Mouse (Mus musculus): Measurements from ENCODE around the gene Rnf145.

- TF ChIP-seq CTCF (conservative IDR thresholded peaks at IDR 0.05; ENCODE audit: low read length) (no peak), POU5F1 (IDR thresholded peaks at IDR 0.05; ENCODE audit: borderline replicate concordance, low read length) (no peak), NANOG (IDR thresholded peaks at IDR 0.05; ENCODE audit: borderline replicate concordance, low read length) (no peak)
Measured at GRCm38 (mm10) chr11:44489117-44489516, 29.6 kb upstream of the Rnf145 start.

Measured in E14TG2a.4 (cell line).